Mouse (Mus musculus) erythroblast, embryonic 14.5 days (primary cell): ENCODE results near the gene Mcu.

ENCODE experiments used
- GATA1 ChIP-seq: IDR thresholded peaks from 2 replicates; pipeline ENCODE4 v1.6.1; 2012; ENCODE audit warnings: low read length, inconsistent platforms, mixed read lengths
- TAL1 ChIP-seq: IDR thresholded peaks from 3 replicates; pipeline ENCODE4 v1.6.1; 2012; ENCODE audit warnings: low read length, inconsistent platforms, mixed read lengths

DNA sequence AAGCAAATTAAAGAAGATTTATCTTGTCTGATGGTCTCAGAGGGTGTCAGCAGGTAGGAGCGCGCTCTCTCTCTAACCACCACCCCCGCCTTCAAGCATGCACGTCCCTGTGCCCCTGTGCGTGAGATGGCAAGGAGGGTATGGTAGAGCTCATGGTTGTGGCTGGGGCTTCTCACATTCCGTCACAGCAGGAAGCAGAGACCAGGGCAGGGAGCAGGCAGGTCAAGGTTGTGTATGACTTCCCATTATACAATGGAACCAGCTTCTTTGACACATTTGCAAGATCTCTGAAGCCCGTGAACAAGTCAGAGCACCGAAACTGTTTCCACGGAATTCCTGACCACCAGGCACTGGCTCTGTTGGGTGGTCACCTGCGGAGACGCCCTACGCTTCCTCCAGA lies 206.2 kb downstream of the Mcu start:
- no peak for TF ChIP-seq GATA1
- no peak for TF ChIP-seq TAL1
